Mouse (Mus musculus): ENCODE data around the gene Tmtc1. TPM values are rescaled to one million over a fixed set of nuclear protein-coding genes. Genes with fewer than 3 reads are reported as not detected.

Gene Tmtc1
- polyA plus RNA-seq, 1 experiment from 2014 or later = 0.81 TPM

GRCm38 (mm10) chr6:148276418-148276817, 167.8 kb downstream of the Tmtc1 start:
- no peaks in the 10 kb centered on the region for H3K9me3 ChIP-seq (ENCODE audit: control insufficient read depth)
- no peak overlapping the region for H3K27ac ChIP-seq (ENCODE audit: low read depth, low read length)
- whole genome bisulfite sequencing = 76% methylated on average over 1 of the region's 1 CpGs
- no peaks in the 10 kb centered on the region for H3K27me3 ChIP-seq (replicated peaks; ENCODE audit: control insufficient read depth, insufficient read depth, low read length)
- no peak overlapping the region for H3K9ac ChIP-seq (ENCODE audit: low read depth, low read length)
- no peaks in the 10 kb centered on the region; the same call in 1 of the 2 replicates for H3K36me3 ChIP-seq (ENCODE audit: control insufficient read depth, insufficient read depth)
- no peak for ATAC-seq
- no peaks in the 10 kb centered on the region for H3K4me1 ChIP-seq (replicated peaks; ENCODE audit: control insufficient read depth, insufficient read depth, low read length)
- no peak for TF ChIP-seq CTCF (IDR thresholded peaks at IDR 0.05; ENCODE audit: low read depth)
- H3K4me3 ChIP-seq (ENCODE audit: low read depth, low read length) = no peak overlapping the region
- no peak overlapping the region for H3K4me2 ChIP-seq (replicated peaks; ENCODE audit: low read depth)

GRCm38 (mm10) chr6:148275046-148275445, 169.1 kb downstream of the Tmtc1 start:
- Histone ChIP-seq H3K27ac (ENCODE audit: low read depth, low read length) (no peak overlapping the region), H3K4me1 (replicated peaks; ENCODE audit: control insufficient read depth, insufficient read depth, low read length) (no peaks in the 10 kb centered on the region), H3K27me3 (replicated peaks; ENCODE audit: control insufficient read depth, insufficient read depth, low read length) (no peaks in the 10 kb centered on the region), H3K9ac (ENCODE audit: low read depth, low read length) (no peak overlapping the region), H3K36me3 (ENCODE audit: control insufficient read depth, insufficient read depth) (no peaks in the 10 kb centered on the region; the same call in 1 of the 2 replicates), H3K4me3 (ENCODE audit: low read depth, low read length) (no peak overlapping the region), H3K4me2 (replicated peaks; ENCODE audit: low read depth) (no peak overlapping the region), H3K9me3 (ENCODE audit: control insufficient read depth) (no peaks in the 10 kb centered on the region)
- 83% methylated on average over 4 of the region's 4 CpGs for WGBS
- TF ChIP-seq CTCF (IDR thresholded peaks at IDR 0.05; ENCODE audit: low read depth) = no peak
- ATAC-seq = no peak

- TF ChIP-seq CTCF (IDR thresholded peaks at IDR 0.05; ENCODE audit: low read depth) = no peak
- Histone ChIP-seq H3K9ac (ENCODE audit: low read depth, low read length) (no peak overlapping the region), H3K4me3 (ENCODE audit: low read depth, low read length) (no peak overlapping the region), H3K27ac (ENCODE audit: low read depth, low read length) (no peak overlapping the region), H3K4me2 (replicated peaks; ENCODE audit: low read depth) (no peak overlapping the region), H3K27me3 (replicated peaks; ENCODE audit: control insufficient read depth, insufficient read depth, low read length) (no peaks in the 10 kb centered on the region), H3K36me3 (ENCODE audit: control insufficient read depth, insufficient read depth) (no peaks in the 10 kb centered on the region), H3K9me3 (ENCODE audit: control insufficient read depth) (no peaks in the 10 kb centered on the region), H3K4me1 (replicated peaks; ENCODE audit: control insufficient read depth, insufficient read depth, low read length) (no peaks in the 10 kb centered on the region)
- no peak for ATAC-seq
- WGBS = 89% methylated on average over 6 of the region's 6 CpGs
Observed at GRCm38 (mm10) chr6:148260729-148261101, 183.5 kb downstream of the Tmtc1 start.

DNA sequence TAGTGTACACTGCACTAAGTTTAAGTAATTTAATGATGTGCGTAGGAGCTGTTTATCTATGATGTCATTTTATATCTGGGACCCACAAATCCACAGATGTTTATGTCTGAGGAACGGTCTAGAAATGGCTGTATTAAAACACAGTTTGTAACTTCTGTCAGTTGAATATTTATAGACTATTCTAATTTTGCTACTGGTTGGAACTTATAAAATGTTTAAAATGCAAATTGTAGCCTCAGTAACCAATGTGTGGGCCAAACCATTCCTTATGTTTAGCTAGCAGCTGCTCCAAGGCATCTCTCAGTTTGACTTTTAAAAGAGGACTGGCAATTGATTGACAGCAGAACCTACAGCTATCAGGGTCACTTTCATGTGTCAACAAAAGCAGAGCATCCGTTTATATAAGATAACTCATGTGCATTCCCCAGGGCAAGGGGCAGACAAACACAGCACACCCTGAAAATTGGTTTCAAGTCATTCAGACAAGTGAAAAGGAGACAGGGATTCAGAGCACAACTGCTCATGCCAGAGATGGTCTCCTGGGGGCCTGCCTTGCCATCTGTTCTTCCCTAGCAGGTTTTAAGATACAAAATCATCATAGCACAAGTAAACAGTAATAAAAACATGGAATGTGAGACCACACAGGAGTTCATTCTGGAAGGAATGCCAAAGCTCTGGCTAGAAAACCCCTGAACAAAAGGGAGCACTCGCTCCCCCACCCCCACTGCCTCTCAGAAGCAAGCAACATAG, 184.0 kb downstream of the Tmtc1 start:
- H3K4me3 ChIP-seq (ENCODE audit: low read depth, low read length) = no peak overlapping the region
- H3K9me3 ChIP-seq (ENCODE audit: control insufficient read depth) = no peaks in the 10 kb centered on the region
- H3K4me2 ChIP-seq (replicated peaks; ENCODE audit: low read depth) = no peak overlapping the region
- no peaks in the 10 kb centered on the region for H3K36me3 ChIP-seq (ENCODE audit: control insufficient read depth, insufficient read depth)
- 54% methylated on average over 4 of the region's 4 CpGs for WGBS
- TF ChIP-seq CTCF (IDR thresholded peaks at IDR 0.05; ENCODE audit: low read depth) = no peak
- H3K27me3 ChIP-seq (replicated peaks; ENCODE audit: control insufficient read depth, insufficient read depth, low read length) = no peaks in the 10 kb centered on the region
- H3K27ac ChIP-seq (ENCODE audit: low read depth, low read length) = no peak overlapping the region
- H3K9ac ChIP-seq (ENCODE audit: low read depth, low read length) = no peak overlapping the region
- no peak for ATAC-seq
- no peaks in the 10 kb centered on the region for H3K4me1 ChIP-seq (replicated peaks; ENCODE audit: control insufficient read depth, insufficient read depth, low read length)

DNA sequence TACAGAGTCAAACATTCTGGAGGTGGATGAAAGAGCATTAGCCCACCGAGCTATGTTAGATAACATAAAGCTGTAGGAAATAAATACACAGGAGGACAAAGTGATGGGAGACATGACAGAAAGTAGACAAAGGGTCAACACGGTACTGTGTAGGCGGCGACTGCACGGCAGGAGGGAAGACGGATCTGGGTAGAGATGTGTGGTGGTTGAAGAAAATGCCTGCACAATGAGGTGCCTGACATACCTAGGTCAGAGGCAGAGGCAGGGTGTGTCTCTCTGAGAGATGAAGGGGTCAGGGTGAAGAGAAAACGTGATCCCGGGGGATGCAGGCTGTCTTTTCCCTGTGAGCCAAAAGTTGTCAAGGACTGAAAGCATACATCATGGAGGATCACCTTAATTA, 185.1 kb downstream of the Tmtc1 start:
- WGBS = 75% methylated on average over 8 of the region's 8 CpGs
- H3K27ac ChIP-seq (ENCODE audit: low read depth, low read length) = no peak overlapping the region
- no peak overlapping the region for H3K4me2 ChIP-seq (replicated peaks; ENCODE audit: low read depth)
- ATAC-seq = no peak
- H3K27me3 ChIP-seq (replicated peaks; ENCODE audit: control insufficient read depth, insufficient read depth, low read length) = no peaks in the 10 kb centered on the region
- H3K36me3 ChIP-seq (ENCODE audit: control insufficient read depth, insufficient read depth) = no peaks in the 10 kb centered on the region
- no peaks in the 10 kb centered on the region; the same call in 1 of the 2 replicates for H3K4me1 ChIP-seq (replicated peaks; ENCODE audit: control insufficient read depth, insufficient read depth, low read length)
- TF ChIP-seq CTCF (IDR thresholded peaks at IDR 0.05; ENCODE audit: low read depth) = no peak
- H3K9ac ChIP-seq (ENCODE audit: low read depth, low read length) = no peak overlapping the region
- no peak overlapping the region for H3K4me3 ChIP-seq (ENCODE audit: low read depth, low read length)
- H3K9me3 ChIP-seq (ENCODE audit: control insufficient read depth) = no peaks in the 10 kb centered on the region

- no peaks in the 10 kb centered on the region for H3K36me3 ChIP-seq (ENCODE audit: control insufficient read depth, insufficient read depth)
- ATAC-seq = no peak
- 71% methylated on average over 2 of the region's 2 CpGs for WGBS
- no peaks in the 10 kb centered on the region for H3K9me3 ChIP-seq (ENCODE audit: control insufficient read depth)
- H3K27ac ChIP-seq (ENCODE audit: low read depth, low read length) = no peak overlapping the region
- no peaks in the 10 kb centered on the region for H3K27me3 ChIP-seq (replicated peaks; ENCODE audit: control insufficient read depth, insufficient read depth, low read length)
- no peak overlapping the region for H3K4me3 ChIP-seq (ENCODE audit: low read depth, low read length)
- no peak for TF ChIP-seq CTCF (IDR thresholded peaks at IDR 0.05; ENCODE audit: low read depth)
- H3K4me1 ChIP-seq (replicated peaks; ENCODE audit: control insufficient read depth, insufficient read depth, low read length) = no peaks in the 10 kb centered on the region; the same call in 1 of the 2 replicates
- no peak overlapping the region for H3K9ac ChIP-seq (ENCODE audit: low read depth, low read length)
- no peak overlapping the region for H3K4me2 ChIP-seq (replicated peaks; ENCODE audit: low read depth)
Observed at GRCm38 (mm10) chr6:148257805-148258204, 186.4 kb downstream of the Tmtc1 start.

All from intestine, postnatal 0 days (tissue).